Mouse (Mus musculus) ES-Bruce4 (cell line): ENCODE data around the gene Pcnx4.

ENCODE experiments used
- CTCF ChIP-seq: IDR thresholded peaks from one replicate; pipeline ENCODE4 v1.8.1; 2011; ENCODE audit warnings: low read depth, low read length
- EP300 ChIP-seq: IDR thresholded peaks from 2 replicates; pipeline ENCODE4 v1.6.1; 2011; ENCODE audit warnings: low read depth, low read length; ENCODE audit not compliant: insufficient read depth

- TF ChIP-seq CTCF (no peak), EP300 (no peak)
Measured at GRCm38 (mm10) chr12:72585339-72585738, 49.2 kb downstream of the Pcnx4 start.
